Mouse (Mus musculus) forebrain, embryonic 14.5 days (tissue): ENCODE data around the gene Gm13090. TPM values are rescaled to one million over a fixed set of nuclear protein-coding genes. Genes with fewer than 3 reads are reported as not detected.

Source experiments
- ATAC-seq: fragments of 200-750 bp; cut with Nextera tagmentation; 2 replicates; pipeline ENCODE4 v1.8.0; 2017; ENCODE audit warnings: mild to moderate bottlenecking, moderate library complexity
- DNase-seq: peaks from one replicate; pipeline ENCODE4 v3.0.0-alpha.2; 2015; ENCODE audit warnings: low spot score
- H3K27ac ChIP-seq: fragments of 300-500 bp; sonication (generic); 2 replicates; pipeline ENCODE4 v1.5.1; 2014; ENCODE audit warnings: low read depth, mild to moderate bottlenecking, control low read depth, low read length, moderate library complexity
- H3K27me3 ChIP-seq: fragments of 300-500 bp; sonication (generic); replicated peaks from 2 replicates; pipeline ENCODE4 v1.6.1; 2014; ENCODE audit warnings: low read length, control low read depth, mixed read lengths; ENCODE audit not compliant: control insufficient read depth, insufficient read depth
- H3K36me3 ChIP-seq: fragments of 300-500 bp; sonication (generic); 2 replicates; pipeline ENCODE4 v1.6.1; 2014; ENCODE audit warnings: low read length, control low read depth; ENCODE audit not compliant: control insufficient read depth, insufficient read depth
- H3K4me1 ChIP-seq: fragments of 300-500 bp; sonication (generic); 2 replicates; pipeline ENCODE4 v1.6.1; 2014; ENCODE audit warnings: antibody characterized with exemption, low read length, control low read depth; ENCODE audit not compliant: control insufficient read depth, insufficient read depth
- H3K4me2 ChIP-seq: fragments of 300-500 bp; sonication (generic); 2 replicates; pipeline ENCODE4 v1.6.1; 2014; ENCODE audit warnings: mild to moderate bottlenecking, control low read depth, low read length
- H3K4me3 ChIP-seq: fragments of 300-500 bp; sonication (generic); 2 replicates; pipeline ENCODE4 v1.5.1; 2014; ENCODE audit warnings: low read depth, low read length, control low read depth
- H3K9ac ChIP-seq: fragments of 300-500 bp; sonication (generic); 2 replicates; pipeline ENCODE4 v1.6.1; 2014; ENCODE audit warnings: mild to moderate bottlenecking, low read length, control low read depth, moderate library complexity
- H3K9me3 ChIP-seq: fragments of 300-500 bp; sonication (generic); replicated peaks from 2 replicates; pipeline ENCODE4 v1.6.1; 2016; ENCODE audit warnings: low read length, control low read depth, mixed read lengths; ENCODE audit not compliant: control insufficient read depth
- WGBS: fragments of 180-500 bp; shearing (Covaris S2); extraction: QIAGEN DNeasy Blood & Tissue Kit; methylation state at CpG from one replicate; pipeline ENCODE4 v1.1.7; 2014; 5-methylcytosine and 5-hydroxymethylcytosine counted together
- polyA plus RNA-seq: library from polyadenylated mRNA; unstranded; fragments of >200 nt; fragmentation: Nextera tagmentation; extraction: Ambion mirVana; gene quantifications from 2 replicates; pipeline ENCODE4 v1.2.1, GENCODE M21; 2014

The Gm13090 gene
- polyA plus RNA-seq, 1 experiment from 2014 or later = not detected

- H3K4me2 ChIP-seq = peak overlapping the region; percentile 47
- no peak overlapping the region for H3K27ac ChIP-seq
- H3K9me3 ChIP-seq = no peaks in the 10 kb centered on the region
- H3K4me1 ChIP-seq = peaks cover 7% of the 10 kb centered on the region; the same call in 1 of the 2 replicates
- no peak overlapping the region for H3K4me3 ChIP-seq
- DNase-seq = no peak
- 83% methylated on average over 4 of the region's 4 CpGs for WGBS
- H3K27me3 ChIP-seq = no peaks in the 10 kb centered on the region
- no peak for ATAC-seq
- H3K9ac ChIP-seq = peak overlapping the region; percentile 42; the same call in 1 of the 2 replicates
- peaks cover 33% of the 10 kb centered on the region for H3K36me3 ChIP-seq
These were observed 30.7 kb upstream of the Gm13090 start for GRCm38 (mm10) chr4:151058634-151059033.

GRCm38 (mm10) chr4:151059566-151059965, 29.8 kb upstream of the Gm13090 start:
- peaks cover 36% of the 10 kb centered on the region for H3K36me3 ChIP-seq
- no peak for DNase-seq
- WGBS = 92% methylated on average over 4 of the region's 4 CpGs
- H3K27ac ChIP-seq = no peak overlapping the region
- H3K4me3 ChIP-seq = no peak overlapping the region
- no peak overlapping the region for H3K4me2 ChIP-seq
- H3K27me3 ChIP-seq = no peaks in the 10 kb centered on the region
- peaks cover 7% of the 10 kb centered on the region; the same call in 1 of the 2 replicates for H3K4me1 ChIP-seq
- no peak for ATAC-seq
- no peaks in the 10 kb centered on the region for H3K9me3 ChIP-seq
- no peak overlapping the region for H3K9ac ChIP-seq

- Histone ChIP-seq H3K27ac (no peak overlapping the region), H3K36me3 (peaks cover 93% of the 10 kb centered on the region), H3K4me3 (no peak overlapping the region), H3K4me1 (no peaks in the 10 kb centered on the region), H3K27me3 (no peaks in the 10 kb centered on the region), H3K9me3 (no peaks in the 10 kb centered on the region), H3K9ac (no peak overlapping the region), H3K4me2 (no peak overlapping the region)
- ATAC-seq (no peak), DNase-seq (no peak)
- 77% methylated on average over 4 of the region's 4 CpGs for WGBS
These were observed 20.6 kb upstream of the Gm13090 start for GRCm38 (mm10) chr4:151068751-151069150.

GRCm38 (mm10) chr4:151070962-151071361, 18.4 kb upstream of the Gm13090 start:
- Histone ChIP-seq H3K4me2 (no peak overlapping the region), H3K27ac (no peak overlapping the region), H3K9me3 (no peaks in the 10 kb centered on the region), H3K9ac (no peak overlapping the region), H3K4me1 (no peaks in the 10 kb centered on the region), H3K27me3 (no peaks in the 10 kb centered on the region), H3K36me3 (peaks cover 98% of the 10 kb centered on the region), H3K4me3 (no peak overlapping the region)
- ATAC-seq = no peak
- no peak for DNase-seq
- WGBS = 91% methylated on average over 7 of the region's 7 CpGs

GRCm38 (mm10) chr4:151073108-151073744, 16.1 kb upstream of the Gm13090 start:
- ATAC-seq (peak; percentile 68), DNase-seq (peak; percentile 89)
- WGBS = 56% methylated on average over 13 of the region's 13 CpGs
- H3K27me3 ChIP-seq = no peaks in the 10 kb centered on the region
- no peak overlapping the region for H3K9ac ChIP-seq
- peaks cover 98% of the 10 kb centered on the region for H3K36me3 ChIP-seq
- no peak overlapping the region for H3K27ac ChIP-seq
- no peaks in the 10 kb centered on the region for H3K9me3 ChIP-seq
- no peak overlapping the region for H3K4me3 ChIP-seq
- H3K4me1 ChIP-seq = no peaks in the 10 kb centered on the region
- no peak overlapping the region for H3K4me2 ChIP-seq

- Histone ChIP-seq H3K9me3 (no peaks in the 10 kb centered on the region), H3K27me3 (no peaks in the 10 kb centered on the region), H3K4me3 (no peak overlapping the region), H3K9ac (no peak overlapping the region), H3K36me3 (peaks cover 99% of the 10 kb centered on the region), H3K4me1 (no peaks in the 10 kb centered on the region), H3K27ac (no peak overlapping the region), H3K4me2 (no peak overlapping the region)
- ATAC-seq = no peak
- WGBS = 94% methylated on average over 15 of the region's 15 CpGs
- DNase-seq = no peak
These were observed 14.6 kb upstream of the Gm13090 start for GRCm38 (mm10) chr4:151074817-151075216.

- no peak for DNase-seq
- no peak overlapping the region for H3K27ac ChIP-seq
- peaks cover 99% of the 10 kb centered on the region for H3K36me3 ChIP-seq
- H3K4me2 ChIP-seq = no peak overlapping the region
- no peaks in the 10 kb centered on the region for H3K4me1 ChIP-seq
- H3K27me3 ChIP-seq = no peaks in the 10 kb centered on the region
- ATAC-seq = no peak
- WGBS = 93% methylated on average over 2 of the region's 2 CpGs
- H3K4me3 ChIP-seq = no peak overlapping the region
- no peaks in the 10 kb centered on the region for H3K9me3 ChIP-seq
- no peak overlapping the region for H3K9ac ChIP-seq
These were observed 8.0 kb upstream of the Gm13090 start for GRCm38 (mm10) chr4:151081355-151081754.

- no peak overlapping the region for H3K4me3 ChIP-seq
- ATAC-seq (no peak), DNase-seq (no peak)
- no peaks in the 10 kb centered on the region for H3K4me1 ChIP-seq
- no peak overlapping the region for H3K9ac ChIP-seq
- H3K27me3 ChIP-seq = no peaks in the 10 kb centered on the region
- 93% methylated on average over 13 of the region's 13 CpGs for WGBS
- peaks cover 99% of the 10 kb centered on the region for H3K36me3 ChIP-seq
- H3K9me3 ChIP-seq = no peaks in the 10 kb centered on the region
- no peak overlapping the region for H3K27ac ChIP-seq
- no peak overlapping the region for H3K4me2 ChIP-seq
These were observed 7.4 kb upstream of the Gm13090 start for GRCm38 (mm10) chr4:151081977-151082376.

- no peak for DNase-seq
- no peak for ATAC-seq
These were observed 6.3 kb upstream of the Gm13090 start for GRCm38 (mm10) chr4:151083027-151083426.

More at GRCm38 (mm10) chr4:151083027-151083426, 6.3 kb upstream of the Gm13090 start:
- H3K27me3 ChIP-seq = no peaks in the 10 kb centered on the region
- no peak overlapping the region for H3K9ac ChIP-seq
- H3K4me1 ChIP-seq = no peaks in the 10 kb centered on the region
- no peaks in the 10 kb centered on the region for H3K9me3 ChIP-seq
- no peak overlapping the region for H3K4me2 ChIP-seq
- peaks cover 98% of the 10 kb centered on the region for H3K36me3 ChIP-seq
- H3K27ac ChIP-seq = no peak overlapping the region
- H3K4me3 ChIP-seq = no peak overlapping the region
- WGBS = 87% methylated on average over 5 of the region's 5 CpGs
